Mouse (Mus musculus): ENCODE results near the gene Rab40c.

DNA sequence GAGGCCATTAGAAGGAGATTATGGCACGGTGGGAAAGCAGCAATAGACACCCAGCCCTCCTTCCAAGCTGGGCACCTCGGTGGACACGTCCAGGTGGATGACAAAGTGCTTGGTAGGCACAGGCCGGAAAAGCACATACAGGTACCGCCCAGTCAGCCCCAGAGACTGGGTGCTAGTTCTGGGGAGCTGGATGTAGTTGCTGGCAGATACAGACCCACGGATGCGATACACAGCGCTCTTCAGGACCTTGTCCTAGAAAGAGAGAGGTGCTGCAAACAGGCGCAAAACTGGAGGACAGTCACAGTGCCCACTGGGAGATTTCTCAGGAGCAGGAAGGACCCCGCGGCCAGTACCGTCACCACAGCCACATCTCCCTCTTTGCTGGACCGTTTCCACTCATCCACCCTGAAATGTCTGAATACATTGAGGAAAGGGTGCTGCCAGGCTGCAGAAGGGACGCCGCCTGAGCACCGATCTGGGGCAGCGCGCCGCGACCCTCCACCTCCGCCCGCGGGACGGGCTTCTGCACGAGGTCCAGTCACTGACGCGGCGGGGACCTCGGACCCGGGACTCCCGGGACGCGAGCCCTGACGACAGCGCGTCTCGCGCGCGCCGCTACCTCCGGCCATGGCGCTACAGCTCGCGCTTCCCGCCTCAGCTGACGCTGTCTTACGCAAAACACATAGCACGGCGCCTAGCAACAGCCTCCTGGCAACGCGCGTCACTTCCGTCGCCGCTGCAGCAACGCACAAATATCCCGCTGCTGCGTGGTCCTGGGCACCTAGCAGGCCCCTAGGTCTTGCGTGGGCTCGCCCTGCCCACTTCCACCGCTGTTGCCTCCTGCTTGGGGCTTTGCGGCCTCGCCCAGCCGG lies 58.5 kb downstream of the Rab40c start, which contains the start of gene Wdr90:
- TF ChIP-seq CTCF (IDR thresholded peaks at IDR 0.05; ENCODE audit: extremely low read depth, insufficient read depth, low read length), result no peak
- peak; percentile 93 for TF ChIP-seq POLR2A (IDR thresholded peaks at IDR 0.05; ENCODE audit: extremely low read depth, insufficient read depth, low read length)
